Mouse (Mus musculus) hematopoietic stem cell, adult 5-6 weeks (primary cell): ENCODE results near the gene Txnrd1. TPM values are rescaled to one million over a fixed set of nuclear protein-coding genes. Genes with fewer than 3 reads are reported as not detected.

ENCODE experiments used
- ATAC-seq, 2 experiments: fragments of 125-278 bp in 1 of 2; replicated peaks in 1 of 2; 2 replicates each; pipeline ENCODE4 v1.8.0; 2016 to 2017; ENCODE audit warnings: inconsistent platforms in 2 of 2, mild to moderate bottlenecking in 2 of 2, moderate number of reproducible peaks in 2 of 2, low read depth in 1 of 2, moderate TSS enrichment in 1 of 2; ENCODE audit not compliant: low FRiP score in 2 of 2, poor library complexity in 2 of 2, severe bottlenecking in 2 of 2, insufficient read depth in 1 of 2, low TSS enrichment in 1 of 2
- total RNA-seq: library from RNA; stranded (forward); fragments of 172-1452, 232-1000 nt; gene quantifications from 2 replicates; pipeline ENCODE4 v1.2.3, GENCODE M21; 2017

Txnrd1 gene
- total RNA-seq, 1 experiment from 2014 or later = 189 TPM

DNA sequence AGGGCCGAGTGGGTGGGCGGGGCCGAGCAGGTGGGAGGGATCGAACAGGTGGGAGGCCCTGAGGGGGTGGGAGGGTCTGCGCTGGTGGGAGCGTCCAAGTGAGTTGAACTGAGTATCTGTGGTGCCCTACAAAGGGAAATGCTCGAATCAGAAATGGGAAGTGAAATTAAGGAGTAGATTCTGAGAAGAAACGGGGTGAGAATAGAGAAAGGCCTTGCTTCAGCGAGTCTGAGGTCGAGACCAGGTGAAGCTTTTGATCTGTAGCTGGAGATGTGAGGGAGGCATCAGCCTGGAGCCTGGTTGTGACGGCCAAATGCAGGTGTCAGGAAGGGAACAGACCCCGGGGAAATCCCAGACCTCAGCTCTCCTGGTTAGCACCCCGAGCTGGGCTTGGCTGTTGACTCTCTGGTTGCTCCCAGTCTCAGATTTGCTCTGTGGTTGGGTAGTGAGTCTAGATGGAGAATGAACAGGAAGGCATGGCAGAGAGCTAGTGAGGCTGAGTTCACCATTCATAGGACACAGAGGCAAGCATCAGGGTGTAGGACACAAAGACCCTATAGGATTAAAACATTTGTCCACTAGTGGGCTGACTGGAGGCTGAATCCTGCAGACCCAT lies 101.4 kb downstream of the Txnrd1 start:
- ATAC-seq = peak; percentile 48 to 62; a peak in 3 of 4 replicates

DNA sequence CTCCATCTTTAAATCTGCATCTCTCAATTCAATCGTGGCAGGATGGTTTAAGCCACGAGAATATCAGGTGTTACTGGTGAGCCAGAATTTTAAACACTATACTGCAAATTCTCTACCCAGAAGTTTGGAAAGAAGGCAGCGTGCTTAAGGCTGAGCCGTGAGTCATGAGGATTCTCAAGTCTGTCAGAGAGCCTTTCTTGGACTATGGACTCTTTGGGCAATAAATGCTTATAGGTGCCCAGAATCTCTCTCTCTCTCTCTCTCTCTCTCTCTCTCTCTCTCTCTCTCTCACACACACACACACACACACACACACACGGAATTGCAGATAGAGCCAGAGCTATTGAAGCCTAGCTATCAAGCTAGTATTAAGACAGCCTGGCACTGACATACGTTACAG lies 102.0 kb downstream of the Txnrd1 start:
- ATAC-seq = no peak

Other genes with a start within 250 kb of the Txnrd1 start
- 39.7 and 79.5 TPM in 2 replicates for gene 1190007I07Rik, start 210.7 kb upstream of the Txnrd1 start, total RNA-seq
- gene Tdg, start 204.1 kb upstream of the Txnrd1 start, total RNA-seq = 93.2 and 104 TPM in 2 replicates
- 1.6 and 3.1 TPM in 2 replicates for gene Glt8d2, start 143.3 kb upstream of the Txnrd1 start, total RNA-seq
- gene Hcfc2, start 137.8 kb upstream of the Txnrd1 start, total RNA-seq = 40.1 and 44.0 TPM in 2 replicates
- gene Nfyb, start 69.8 kb upstream of the Txnrd1 start, total RNA-seq = 72.2 and 80.8 TPM in 2 replicates
- 8.5 and 21.6 TPM in 2 replicates for gene Eid3, start 32.7 kb downstream of the Txnrd1 start, total RNA-seq
- gene Chst11, start 151.5 kb downstream of the Txnrd1 start, total RNA-seq = 22.3 and 27.1 TPM in 2 replicates